Mouse (Mus musculus) thymus, postnatal 10 days (tissue): Measurements from ENCODE around the gene Fam13a.

Source experiments
- DNase-seq, 2 experiments: peaks; one replicate each; pipeline ENCODE4 v3.0.0; 2021; ENCODE audit warnings: low spot score in 2 of 2

Fam13a gene

DNA sequence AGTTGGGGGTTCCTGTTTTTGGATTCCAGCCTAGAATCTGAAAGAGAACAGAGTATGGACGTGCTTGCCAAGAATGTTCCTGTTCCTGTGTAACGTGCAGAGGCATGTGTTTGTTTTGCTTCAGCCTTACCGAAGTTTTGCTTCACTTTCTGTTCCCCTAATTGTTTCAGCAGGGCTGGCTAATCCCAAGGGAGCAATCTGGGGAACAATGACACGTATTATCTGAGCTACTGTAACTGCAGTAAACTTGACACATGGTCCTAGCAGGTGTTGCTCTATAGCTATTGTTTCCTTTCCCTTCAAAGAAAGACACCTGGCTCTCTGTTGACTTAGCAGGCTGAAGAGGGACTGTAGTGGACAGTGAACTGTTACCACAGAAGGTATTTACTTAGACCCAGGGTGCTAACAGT lies 25.3 kb downstream of the Fam13a start:
- DNase-seq: no peak

DNA sequence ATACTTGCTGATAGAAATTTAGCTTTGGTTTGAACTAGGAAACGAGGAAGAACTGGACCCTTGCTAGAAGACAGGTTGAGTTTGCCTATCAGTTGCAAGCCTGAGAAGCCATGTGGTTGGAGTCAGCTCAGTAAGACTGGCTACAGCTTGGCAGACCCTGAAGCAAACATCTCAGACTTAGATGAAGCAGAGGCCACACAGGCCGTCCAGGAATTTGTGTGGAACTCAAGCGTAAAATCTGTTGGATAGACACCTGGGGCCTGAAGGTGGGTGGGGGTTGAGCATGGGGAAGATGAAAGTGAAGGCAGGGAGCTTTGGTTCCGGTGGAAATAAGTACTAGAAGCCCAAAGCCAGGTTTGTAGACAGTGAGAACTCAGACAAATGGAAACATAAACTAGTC lies 25.8 kb downstream of the Fam13a start:
- no peak for DNase-seq

DNA sequence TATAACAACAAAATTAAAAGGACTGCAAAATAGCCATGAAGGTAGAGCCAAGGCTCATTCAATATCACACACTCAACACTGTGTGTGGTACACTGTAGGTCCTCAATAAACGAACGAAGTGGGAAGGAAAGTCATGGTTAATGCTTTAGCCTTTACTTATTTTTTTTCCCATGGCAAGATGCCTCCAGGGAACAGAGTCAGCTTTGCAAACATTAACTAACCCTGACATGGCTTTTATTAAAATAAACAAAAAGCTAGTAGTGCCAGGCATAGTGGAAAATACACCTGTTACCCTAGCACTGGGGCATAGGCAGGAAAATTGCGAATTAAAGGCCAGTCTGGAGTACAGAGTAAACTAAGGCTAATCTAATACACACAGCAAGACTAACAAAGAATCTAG lies 35.2 kb downstream of the Fam13a start:
- DNase-seq: no peak

DNA sequence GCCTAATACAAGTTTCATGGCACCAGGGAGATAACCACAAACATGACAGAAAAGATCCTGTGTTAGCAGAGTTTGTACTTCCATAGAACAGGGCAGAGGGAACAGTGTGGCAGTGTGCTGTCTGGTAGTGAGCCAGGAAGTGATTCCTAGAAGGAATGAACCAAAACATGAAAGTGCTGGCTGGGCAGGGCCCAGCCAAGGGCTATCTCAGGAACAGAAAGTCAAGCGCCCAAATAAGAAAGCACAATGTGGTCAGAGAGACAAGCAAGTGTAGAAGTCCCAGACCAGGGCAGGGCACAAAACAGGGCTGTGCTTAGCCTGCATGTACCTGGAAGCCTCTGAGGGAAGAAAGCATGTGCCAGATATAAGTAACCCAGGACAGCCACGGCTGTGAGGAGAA lies 35.6 kb downstream of the Fam13a start:
- no peak for DNase-seq

DNA sequence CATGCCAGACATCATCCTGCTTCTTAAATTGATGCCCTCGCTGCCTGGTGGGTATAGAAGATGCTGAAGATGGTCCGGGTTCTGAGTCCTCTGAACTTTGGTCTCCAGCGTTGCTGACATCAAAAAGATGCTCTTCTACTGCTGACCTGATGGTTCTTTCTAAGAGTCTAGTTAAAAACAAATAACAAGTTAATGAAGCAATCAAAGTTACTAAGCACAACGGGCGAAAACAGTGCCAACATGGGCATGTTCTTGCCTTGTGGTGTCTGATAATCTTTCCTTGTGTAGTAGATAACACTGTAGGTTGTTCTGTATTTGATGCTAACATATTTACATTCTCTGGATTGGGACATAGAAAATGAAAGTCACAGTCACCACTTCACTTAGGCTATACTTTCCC lies 37.2 kb downstream of the Fam13a start:
- no peak for DNase-seq

DNA sequence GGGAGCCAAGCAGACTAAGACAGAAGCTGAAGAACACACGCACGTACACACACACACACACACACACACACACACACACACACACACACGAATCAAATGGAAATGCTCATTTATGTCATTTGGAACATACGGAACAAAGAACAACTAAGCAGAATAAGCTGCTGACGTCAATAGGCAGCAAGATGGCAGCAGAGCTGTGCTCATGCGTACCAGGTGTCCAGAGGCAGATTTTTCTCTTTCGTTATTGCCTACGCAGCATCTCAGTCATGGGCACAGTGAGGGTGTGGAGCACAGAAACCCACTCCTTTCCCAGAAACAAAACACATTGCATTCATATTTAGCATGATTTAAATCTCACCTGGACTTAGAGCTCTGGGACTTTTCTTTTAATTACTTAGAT lies 39.2 kb downstream of the Fam13a start:
- DNase-seq: no peak

DNA sequence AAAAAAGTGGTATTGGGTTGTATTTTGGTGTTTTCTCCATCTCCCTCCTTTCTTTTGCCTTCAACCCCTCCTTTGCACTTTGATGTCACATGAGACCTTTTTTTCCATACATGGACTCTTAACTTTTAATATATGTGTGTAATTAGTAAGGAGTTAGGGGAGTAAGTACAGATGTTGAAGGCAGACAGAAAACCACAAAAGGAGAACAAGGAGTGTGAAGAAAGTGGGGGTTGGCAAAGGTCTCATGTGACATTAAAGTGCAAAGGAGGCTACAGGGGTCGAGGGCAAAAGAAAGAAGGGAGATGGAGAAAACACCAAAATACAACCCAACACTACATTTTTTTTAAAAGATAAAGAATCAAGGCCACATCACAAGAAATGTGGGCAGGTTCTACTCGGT lies 49.1 kb downstream of the Fam13a start:
- no peak for DNase-seq

DNA sequence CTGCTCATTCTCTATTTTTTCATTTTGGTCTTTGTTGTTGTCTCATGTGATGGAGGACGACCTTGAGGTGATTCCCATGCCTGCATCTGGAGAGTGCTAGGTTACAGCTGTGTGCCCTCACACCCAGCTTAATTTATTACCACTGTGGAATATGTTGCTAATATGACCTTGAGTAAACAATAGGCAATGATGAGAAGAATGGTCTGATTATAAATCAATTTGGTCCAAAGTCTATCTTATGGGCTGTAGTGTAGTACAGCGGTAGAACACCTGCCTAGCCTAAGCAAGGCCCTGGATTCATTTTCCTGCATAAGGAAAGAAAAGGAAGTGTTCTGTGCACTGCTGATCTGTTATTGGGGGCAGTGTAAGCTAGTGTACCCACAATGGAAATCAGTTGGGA lies 49.9 kb downstream of the Fam13a start:
- no peak for DNase-seq

DNA sequence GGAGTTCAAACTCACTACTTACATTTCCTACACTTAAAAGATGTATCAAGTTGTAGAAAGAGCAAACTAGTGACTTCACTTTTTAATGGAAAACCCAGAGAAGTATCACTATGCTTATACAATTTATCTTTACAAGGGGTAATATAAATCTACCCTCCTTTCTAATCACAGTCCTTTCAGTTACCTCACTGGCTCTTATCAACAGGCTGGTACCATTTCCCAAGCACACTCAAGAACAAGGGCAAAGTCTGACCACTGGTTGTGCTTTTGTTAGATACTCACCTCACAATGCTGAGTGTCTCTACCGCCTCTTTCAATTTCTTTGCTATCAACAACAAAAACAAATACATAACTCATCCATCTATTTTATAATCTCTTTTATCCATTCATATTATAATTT lies 51.5 kb downstream of the Fam13a start:
- no peak for DNase-seq

DNA sequence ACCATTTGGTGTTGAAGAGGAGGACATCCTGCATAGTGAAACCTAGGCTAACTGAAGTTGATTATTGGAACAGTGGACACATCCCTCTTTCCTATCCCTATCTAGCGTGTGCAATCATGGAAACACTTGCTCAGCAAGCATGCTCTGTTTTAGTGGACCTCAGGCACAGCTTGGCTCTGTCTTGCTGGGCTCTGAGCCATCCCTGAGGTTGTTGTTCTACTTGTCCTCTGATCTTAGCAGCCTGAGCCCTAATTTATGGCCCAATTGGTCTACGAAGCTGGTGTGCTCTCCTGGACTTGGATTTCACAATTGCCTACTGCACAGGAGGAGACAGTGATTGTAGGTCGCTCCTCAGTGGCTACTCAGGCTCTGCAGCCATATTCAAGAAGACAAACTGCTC lies 56.1 kb downstream of the Fam13a start:
- DNase-seq: no peak

DNA sequence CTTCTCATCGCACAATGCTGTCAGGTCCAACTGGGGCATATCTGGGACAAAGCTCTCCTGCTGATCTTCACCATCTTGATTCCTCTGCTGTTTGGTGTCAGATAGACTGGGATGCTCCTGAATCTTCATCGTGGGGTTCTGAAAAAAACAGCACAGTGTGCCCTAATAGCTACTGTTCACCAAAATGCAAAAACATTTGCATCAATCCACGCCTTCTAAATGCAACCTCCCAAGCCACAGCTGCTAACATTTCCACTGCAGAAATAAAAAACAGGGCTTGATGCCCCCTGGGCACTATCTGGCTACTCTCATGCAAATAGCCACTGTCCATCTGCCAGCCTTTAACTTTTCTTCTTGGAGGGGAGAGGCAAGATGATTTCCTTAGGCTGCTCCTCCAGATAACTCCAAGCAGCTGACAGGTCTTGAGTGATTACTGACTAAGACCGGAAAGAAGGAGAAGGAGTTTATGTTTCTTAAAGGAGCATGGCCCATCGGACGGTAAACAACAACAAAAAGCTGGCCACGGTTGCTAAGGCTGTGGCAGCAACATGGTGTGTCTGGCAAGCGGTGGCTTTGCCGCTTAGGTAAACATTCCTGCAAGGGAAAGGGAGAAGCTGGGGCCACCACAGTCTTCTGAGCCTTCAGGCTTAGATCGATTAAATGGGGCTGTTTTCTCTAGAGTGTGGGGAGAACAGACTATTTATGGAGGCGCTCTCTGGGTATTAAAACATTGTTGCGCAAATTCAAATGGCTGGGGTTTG lies 59.1 kb downstream of the Fam13a start:
- DNase-seq: no peak

DNA sequence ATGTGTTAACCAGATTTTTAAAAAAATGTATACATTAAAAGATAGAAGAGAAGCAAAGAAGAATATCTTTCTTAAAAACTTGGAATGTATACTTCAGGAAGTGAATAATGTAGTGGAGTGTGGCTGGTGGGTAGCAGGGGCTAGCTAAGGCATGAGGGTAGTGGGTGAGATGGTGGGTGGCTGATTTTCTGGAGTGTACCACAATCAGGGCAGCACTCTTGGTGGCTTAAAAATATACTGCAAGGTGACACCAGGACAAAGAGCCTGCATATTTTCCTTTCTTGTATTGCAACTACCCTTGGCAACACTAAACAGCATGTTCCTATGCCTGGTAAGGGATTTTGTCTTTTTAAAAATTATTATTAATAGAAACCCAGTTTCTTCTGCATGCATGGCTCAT lies 59.8 kb downstream of the Fam13a start:
- no peak for DNase-seq

DNA sequence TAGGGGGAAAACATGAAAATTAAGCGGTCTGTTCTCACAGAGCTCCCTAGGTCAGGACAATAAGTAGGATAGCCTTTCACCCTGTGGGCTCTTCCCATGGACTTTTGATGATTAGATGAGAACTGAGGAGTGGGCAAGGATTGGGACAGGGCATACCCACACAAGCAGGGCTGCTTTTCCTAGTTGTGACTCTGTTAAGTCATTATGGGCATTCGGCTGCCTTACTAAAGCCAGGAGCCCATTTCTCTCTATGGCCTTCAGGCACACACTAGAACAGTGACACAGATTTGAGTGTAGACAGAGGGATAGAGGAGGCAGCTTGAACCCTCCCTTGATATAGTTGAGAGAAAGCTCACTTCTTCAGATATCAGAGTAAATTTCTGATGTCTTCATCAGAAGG lies 60.3 kb downstream of the Fam13a start:
- no peak for DNase-seq

DNA sequence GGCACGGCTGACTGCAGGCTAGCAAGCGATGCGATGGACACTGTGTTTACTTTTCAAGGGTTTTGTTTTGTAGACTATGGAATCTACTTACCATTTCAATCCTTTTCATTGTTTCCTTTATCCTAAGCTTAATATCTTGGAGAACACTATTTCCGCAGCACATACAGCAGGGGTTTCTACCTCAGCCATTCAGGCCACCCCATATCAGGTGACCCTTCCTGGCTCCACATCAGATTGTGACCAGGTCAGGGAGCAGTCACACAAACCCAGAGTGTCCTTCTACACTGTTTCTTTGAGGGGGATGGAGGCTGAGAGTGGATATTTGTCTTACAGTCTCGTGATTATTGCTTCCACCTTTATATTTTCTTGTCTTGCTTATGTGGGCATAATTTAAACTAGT lies 61.7 kb downstream of the Fam13a start:
- DNase-seq: no peak

DNA sequence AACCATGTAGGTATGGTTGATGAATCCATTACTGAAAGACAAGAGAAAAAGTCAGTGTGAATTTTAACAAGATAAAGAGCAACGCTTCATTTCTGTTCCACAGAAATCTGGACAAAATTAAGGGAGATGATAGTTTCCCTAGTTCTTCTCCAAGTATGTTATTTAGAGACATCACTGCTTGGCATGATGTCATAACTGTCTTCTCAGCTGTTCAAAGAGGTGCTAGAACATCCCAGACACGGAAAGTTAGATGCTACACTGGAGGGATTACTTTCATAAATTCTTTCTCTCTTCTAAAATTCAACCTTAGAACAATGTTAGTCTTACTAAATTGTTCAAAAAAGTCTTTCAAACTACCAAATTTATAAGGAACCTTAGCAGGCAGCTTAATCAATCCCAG lies 63.8 kb downstream of the Fam13a start:
- DNase-seq: no peak

DNA sequence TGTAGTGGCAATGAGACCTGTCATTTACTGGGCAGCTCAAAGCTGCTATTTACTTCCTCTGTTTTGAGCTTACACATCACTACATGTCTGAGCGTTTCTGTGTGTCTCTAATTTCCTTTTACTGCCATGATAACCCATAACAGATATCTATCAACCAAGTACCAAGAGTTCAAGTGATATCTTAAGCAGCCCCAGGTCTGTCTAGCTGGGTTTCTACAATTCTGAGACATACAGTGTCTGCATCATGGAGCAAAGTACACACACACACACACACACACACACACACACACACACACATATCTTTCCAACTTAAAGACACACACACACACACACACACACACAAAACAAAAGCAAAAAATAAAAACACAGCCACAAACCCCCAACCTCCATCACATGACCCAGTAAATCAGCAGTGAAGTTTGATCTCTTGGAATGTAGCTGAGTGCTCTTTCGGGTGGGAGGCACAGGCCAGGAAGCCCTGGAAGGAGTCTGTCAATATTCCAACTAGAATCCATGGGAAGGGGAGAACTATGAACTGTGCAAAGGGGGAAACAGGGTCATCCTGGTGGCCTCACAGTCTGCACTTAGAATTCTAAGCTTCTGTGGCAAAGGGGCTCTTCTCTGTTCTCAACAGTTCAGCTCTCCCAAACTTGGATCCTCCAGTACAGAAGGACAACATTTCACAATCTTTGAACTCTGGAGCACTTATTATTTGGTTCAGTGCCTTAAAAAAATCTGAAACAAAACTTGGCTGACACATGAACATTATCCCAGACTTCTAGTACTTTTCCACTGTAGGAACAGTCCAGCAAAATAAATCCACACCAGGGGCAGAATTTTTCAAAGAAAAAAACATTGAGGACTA lies 73.0 kb downstream of the Fam13a start:
- no peak for DNase-seq

DNA sequence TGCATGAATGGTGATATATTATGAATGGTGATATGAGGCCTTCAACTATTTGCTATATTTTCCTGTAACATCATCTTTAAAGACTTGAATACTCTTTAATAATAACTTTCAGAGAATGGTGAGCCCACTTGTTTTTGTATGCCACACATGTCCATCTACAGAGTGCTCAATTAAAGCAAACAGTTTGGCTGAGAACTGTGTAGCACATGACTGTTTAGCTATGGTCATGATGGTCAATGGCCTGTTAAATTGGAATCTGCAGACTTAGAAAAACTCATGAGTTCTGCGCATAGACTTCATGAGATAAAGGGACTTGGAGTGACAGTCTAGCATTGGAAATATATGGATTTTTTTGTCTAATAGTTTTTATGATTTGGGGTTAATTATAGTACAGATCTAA lies 73.9 kb downstream of the Fam13a start:
- DNase-seq: no peak

DNA sequence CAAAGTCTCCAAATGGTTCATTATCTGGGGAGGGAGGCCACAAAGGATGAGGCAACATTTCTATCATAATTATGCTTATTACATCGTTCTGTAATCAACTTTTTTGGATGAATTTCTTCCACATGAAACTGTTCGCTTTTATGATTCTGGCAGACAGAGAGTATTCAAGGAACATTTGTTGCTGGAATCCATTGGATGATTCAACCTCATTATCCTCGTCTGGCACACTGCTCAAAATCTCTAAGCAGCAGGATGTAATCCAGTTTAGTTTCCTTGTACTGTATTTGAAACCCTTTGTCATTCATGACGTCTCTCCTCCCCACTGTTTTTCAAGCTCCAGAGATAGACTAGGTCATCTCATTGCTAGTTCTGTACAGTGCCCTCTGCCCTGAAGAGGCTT lies 77.5 kb downstream of the Fam13a start:
- no peak for DNase-seq

DNA sequence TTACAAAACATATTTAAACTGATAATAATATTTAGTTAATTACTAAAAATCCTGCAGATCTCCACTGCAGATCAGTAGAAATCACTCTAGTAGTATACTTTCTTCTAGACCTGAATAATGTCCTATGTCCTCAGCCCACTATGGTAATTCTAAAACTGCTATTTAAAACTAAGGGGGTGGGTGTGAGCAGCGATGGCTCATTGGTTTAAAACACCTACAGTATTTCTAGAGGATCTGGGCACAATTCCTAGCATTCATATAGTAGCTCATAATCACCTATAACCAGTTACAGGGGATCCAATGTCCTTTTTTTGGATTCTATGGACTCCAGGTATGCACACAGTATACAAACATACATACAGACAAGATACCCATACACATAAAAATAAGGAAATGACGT lies 78.1 kb downstream of the Fam13a start:
- no peak for DNase-seq

DNA sequence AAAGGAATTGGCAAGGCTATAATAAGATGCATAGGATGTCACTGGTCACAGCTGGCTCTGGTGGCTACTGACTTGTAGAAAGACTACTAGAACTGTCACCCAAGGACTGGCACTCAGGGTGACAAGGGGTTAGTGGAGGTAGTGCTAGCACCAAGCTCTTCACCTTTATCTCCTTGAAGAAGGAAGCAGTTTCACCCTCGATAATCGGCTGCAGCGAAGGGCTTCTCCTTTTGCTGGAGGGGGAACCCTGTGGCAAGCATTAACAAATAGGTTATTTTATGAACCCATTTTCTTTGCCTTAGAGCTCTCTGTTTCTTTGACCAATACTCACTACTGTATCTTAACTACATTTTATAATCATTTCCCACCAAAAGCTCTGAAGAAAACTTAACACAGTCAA lies 80.4 kb downstream of the Fam13a start:
- no peak for DNase-seq

DNA sequence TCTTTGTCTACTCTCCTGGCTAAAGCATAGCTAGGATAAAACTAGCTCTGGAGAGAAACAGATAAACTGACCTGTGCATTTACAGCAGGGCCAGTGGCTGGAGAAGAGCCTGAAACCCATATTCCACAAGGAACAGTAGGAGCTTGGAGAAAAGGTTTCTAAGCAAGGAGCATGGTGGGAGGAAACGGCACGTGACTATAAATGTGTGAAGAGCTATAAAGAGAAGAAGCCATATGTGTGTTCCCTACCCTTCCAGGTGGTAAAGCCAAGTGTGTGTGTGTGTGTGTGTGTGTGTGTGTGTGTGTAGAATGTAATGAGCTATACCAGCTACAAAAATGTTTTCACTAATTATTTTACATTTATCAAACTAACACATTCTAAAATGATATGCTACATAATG lies 82.1 kb downstream of the Fam13a start:
- no peak for DNase-seq

DNA sequence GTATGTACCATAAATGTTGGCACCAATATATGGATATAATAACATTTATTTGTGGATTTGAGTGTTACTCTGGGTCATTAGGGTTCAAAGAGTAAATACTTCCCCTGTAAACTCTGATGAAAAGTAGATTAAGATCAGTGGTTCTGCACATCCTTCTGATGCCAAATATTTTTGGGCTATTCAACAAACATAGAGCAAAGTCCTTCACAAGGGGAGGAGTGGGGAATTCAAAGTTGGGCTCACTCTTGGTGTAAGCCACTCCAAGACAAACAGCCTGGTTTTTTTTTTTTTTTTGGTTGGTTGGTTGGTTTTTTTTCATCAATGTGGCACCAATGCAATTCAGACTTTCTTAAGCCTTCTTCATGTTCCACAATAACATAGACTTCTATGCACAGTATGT lies 86.6 kb downstream of the Fam13a start:
- DNase-seq: no peak

DNA sequence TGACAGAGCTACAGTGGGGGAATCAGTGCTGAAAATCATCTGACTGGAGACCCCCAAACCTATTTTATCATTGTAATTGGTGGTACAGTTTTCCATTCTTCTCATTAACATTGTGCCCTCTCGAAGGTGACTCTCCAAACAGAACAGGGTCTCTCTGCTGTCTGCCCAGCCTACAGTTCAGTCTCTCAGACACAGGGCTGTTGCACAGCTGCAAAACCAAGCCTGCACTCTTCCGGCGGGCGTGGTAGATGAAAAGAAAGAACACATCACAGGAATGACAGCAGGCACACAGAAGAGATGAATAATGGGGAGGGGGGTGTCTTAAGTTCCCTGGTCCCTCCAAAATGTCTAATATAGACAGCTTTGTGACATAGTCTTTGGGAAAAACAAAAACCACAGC lies 90.2 kb downstream of the Fam13a start:
- DNase-seq: no peak
